Mouse (Mus musculus) cortical plate, adult 2 months (tissue): ENCODE results near the gene Arl9.

Source experiments
- CTCF ChIP-seq: fragments of 200-500 bp; IDR thresholded peaks from 2 replicates; pipeline ENCODE4 v1.5.1; 2011; ENCODE audit warnings: mild to moderate bottlenecking, control low read depth, low read length; ENCODE audit not compliant: insufficient read depth; ENCODE audit errors: extremely low read depth
- POLR2A ChIP-seq: fragments of 200-500 bp; IDR thresholded peaks from 2 replicates; pipeline ENCODE4 v1.6.1; 2011; ENCODE audit warnings: mild to moderate bottlenecking, low read length, control low read depth; ENCODE audit not compliant: insufficient read depth; ENCODE audit errors: extremely low read depth

- TF ChIP-seq CTCF: no peak
- no peak for TF ChIP-seq POLR2A
Observed at GRCm38 (mm10) chr5:76975736-76976135, 28.1 kb upstream of the Arl9 start.
